Mouse (Mus musculus) kidney, adult 2 months (tissue): ENCODE measurements around the gene Sap30. TPM values are rescaled to one million over a fixed set of nuclear protein-coding genes. Genes with fewer than 3 reads are reported as not detected.

Source experiments
- DNase-seq: peaks from one replicate; pipeline ENCODE4 v3.0.0; 2021
- H3K27ac ChIP-seq: fragments of 200-500 bp; 2 replicates; pipeline ENCODE4 v1.5.1; 2012; ENCODE audit warnings: low read depth, low read length, control low read depth, inconsistent platforms; ENCODE audit not compliant: insufficient read depth
- H3K27me3 ChIP-seq: fragments of 200-500 bp; replicated peaks from 2 replicates; pipeline ENCODE4 v1.6.1; 2012; ENCODE audit warnings: mild to moderate bottlenecking, moderate library complexity, low read length, inconsistent platforms; ENCODE audit not compliant: control insufficient read depth, insufficient read depth
- H3K36me3 ChIP-seq: fragments of 200-500 bp; 2 replicates; pipeline ENCODE4 v1.6.1; 2012; ENCODE audit warnings: mild to moderate bottlenecking, moderate library complexity, low read length, inconsistent platforms; ENCODE audit not compliant: control insufficient read depth, insufficient read depth
- H3K4me1 ChIP-seq: fragments of 200-500 bp; 2 replicates; pipeline ENCODE4 v1.6.1; 2011; ENCODE audit warnings: low read length; ENCODE audit not compliant: control insufficient read depth, insufficient read depth
- H3K4me3 ChIP-seq: fragments of 200-500 bp; 2 replicates; pipeline ENCODE4 v1.5.1; 2011; ENCODE audit warnings: mild to moderate bottlenecking, low read depth, low read length, control low read depth; ENCODE audit not compliant: insufficient read depth
- CTCF ChIP-seq: fragments of 200-500 bp; conservative IDR thresholded peaks from 2 replicates; pipeline ENCODE4 v1.5.1; 2011; ENCODE audit warnings: low read depth, mild to moderate bottlenecking, control low read depth, low read length, moderate library complexity, mixed read lengths; ENCODE audit not compliant: insufficient read depth, insufficient read length
- POLR2A ChIP-seq: fragments of 200-500 bp; IDR thresholded peaks from one replicate; pipeline ENCODE4 v1.6.1; 2011; ENCODE audit warnings: low read depth, low read length, control low read depth
- WGBS: fragments of 180-500 bp; shearing (Covaris S2); methylation state at CpG from one replicate; pipeline ENCODE4 v1.1.7; 2018; 5-methylcytosine and 5-hydroxymethylcytosine counted together
- polyA plus RNA-seq: library from polyadenylated mRNA; depleted of rRNA; stranded (reverse); fragments of >200 nt; gene quantifications from 2 replicates; pipeline ENCODE4 v1.2.3, GENCODE M21; 2012; rRNA removed

Sap30 gene
- polyA plus RNA-seq, 1 experiment: 26.6 TPM

- H3K36me3 ChIP-seq: no peaks in the 10 kb centered on the region
- DNase-seq: no peak
- no peaks in the 10 kb centered on the region for H3K27me3 ChIP-seq
- H3K4me3 ChIP-seq: no peak overlapping the region
- 89% methylated on average over 5 of the region's 5 CpGs for WGBS
- H3K4me1 ChIP-seq: no peaks in the 10 kb centered on the region
- H3K27ac ChIP-seq: no peak overlapping the region
- TF ChIP-seq POLR2A (no peak), CTCF (no peak)
Measured at GRCm38 (mm10) chr8:57441556-57441955, 46.1 kb downstream of the Sap30 start.

GRCm38 (mm10) chr8:57441131-57441530, 46.5 kb downstream of the Sap30 start:
- WGBS: 56% methylated on average over 4 of the region's 4 CpGs
- no peak for TF ChIP-seq POLR2A
- no peak for TF ChIP-seq CTCF
- no peak overlapping the region for H3K4me3 ChIP-seq
- no peak for DNase-seq
- H3K27ac ChIP-seq: no peak overlapping the region
- H3K4me1 ChIP-seq: no peaks in the 10 kb centered on the region
- H3K36me3 ChIP-seq: no peaks in the 10 kb centered on the region
- H3K27me3 ChIP-seq: no peaks in the 10 kb centered on the region

- no peak for DNase-seq
- WGBS: 86% methylated on average over 9 of the region's 9 CpGs
Measured at GRCm38 (mm10) chr8:57436437-57436796, 51.2 kb downstream of the Sap30 start.

GRCm38 (mm10) chr8:57435768-57436436, 51.8 kb downstream of the Sap30 start:
- Histone ChIP-seq H3K4me1 (no peaks in the 10 kb centered on the region; the same call in 1 of the 2 replicates), H3K27me3 (no peaks in the 10 kb centered on the region), H3K27ac (no peak overlapping the region), H3K36me3 (no peaks in the 10 kb centered on the region), H3K4me3 (no peak overlapping the region)
- TF ChIP-seq CTCF: no peak
- TF ChIP-seq POLR2A: no peak
- peak; percentile 29 for DNase-seq
- WGBS: 45% methylated on average over 18 of the region's 18 CpGs

More at GRCm38 (mm10) chr8:57436437-57436796, 51.2 kb downstream of the Sap30 start:
- Histone ChIP-seq H3K27ac (no peak overlapping the region), H3K4me1 (no peaks in the 10 kb centered on the region; the same call in 1 of the 2 replicates), H3K27me3 (no peaks in the 10 kb centered on the region), H3K36me3 (no peaks in the 10 kb centered on the region), H3K4me3 (no peak overlapping the region)
- TF ChIP-seq CTCF (no peak), POLR2A (no peak)

- TF ChIP-seq CTCF: no peak
- no peak for TF ChIP-seq POLR2A
- Histone ChIP-seq H3K27ac (no peak overlapping the region), H3K4me3 (no peak overlapping the region), H3K36me3 (no peaks in the 10 kb centered on the region), H3K27me3 (no peaks in the 10 kb centered on the region), H3K4me1 (peaks cover 5% of the 10 kb centered on the region)
- DNase-seq: no peak
- 80% methylated on average over 5 of the region's 5 CpGs for WGBS
Measured at GRCm38 (mm10) chr8:57432802-57433201, 54.9 kb downstream of the Sap30 start.

Other genes starting within 250 kb of the Sap30 start
- 0.23 and 0.33 TPM in 2 replicates for gene Hand2, start 166.9 kb downstream of the Sap30 start, polyA plus RNA-seq
- gene Scrg1, start 31.9 kb downstream of the Sap30 start, polyA plus RNA-seq: 0.68 and 1.2 TPM in 2 replicates
- 4.2 and 6.8 TPM in 2 replicates for gene Hmgb2, start 24.0 kb upstream of the Sap30 start, polyA plus RNA-seq
- 2.7 and 3.1 TPM in 2 replicates for gene Galnt7, start 165.2 kb upstream of the Sap30 start, polyA plus RNA-seq